Mouse (Mus musculus) c-Kit-positive CD71-positive TER-119-positive erythroid progenitor cells, embryonic 14.5 days (primary cell): ENCODE data around the gene Lrrn3.
A peak's percentile ranks its signal among the peaks of the same experiment; 100 is the strongest.

ENCODE experiments used
- DNase-seq: peaks from one replicate; pipeline ENCODE4 v3.0.0-alpha.2; 2013; ENCODE audit warnings: low spot score

Lrrn3 gene

GRCm38 (mm10) chr12:41486331-41486730 lies at the start of gene Lrrn3:
Lrrn3 (minus strand) TSS chr12:41486431.
- DNase-seq: no peak

GRCm38 (mm10) chr12:41528410-41528809 lies 42.2 kb upstream of the Lrrn3 start:
- DNase-seq: no peak

GRCm38 (mm10) chr12:41526688-41527087 lies 40.5 kb upstream of the Lrrn3 start:
- no peak for DNase-seq

- DNase-seq: no peak
These were observed 35.4 kb upstream of the Lrrn3 start for GRCm38 (mm10) chr12:41521671-41522070.

GRCm38 (mm10) chr12:41520326-41520725 lies 34.1 kb upstream of the Lrrn3 start:
- DNase-seq: no peak

GRCm38 (mm10) chr12:41518897-41519296 lies 32.7 kb upstream of the Lrrn3 start:
- no peak for DNase-seq

GRCm38 (mm10) chr12:41510588-41510987 lies 24.4 kb upstream of the Lrrn3 start:
- no peak for DNase-seq

GRCm38 (mm10) chr12:41508610-41509009 lies 22.4 kb upstream of the Lrrn3 start:
- DNase-seq: no peak

- DNase-seq: no peak
These were observed 14.0 kb upstream of the Lrrn3 start for GRCm38 (mm10) chr12:41500049-41500820.

GRCm38 (mm10) chr12:41494620-41495019 lies 8.4 kb upstream of the Lrrn3 start:
- no peak for DNase-seq

- DNase-seq: peak; percentile 61
These were observed 774 bp upstream of the Lrrn3 start for GRCm38 (mm10) chr12:41487005-41487404.

- DNase-seq: no peak
These were observed 567 bp downstream of the Lrrn3 start for GRCm38 (mm10) chr12:41485512-41486215.

- no peak for DNase-seq
These were observed 1.3 kb downstream of the Lrrn3 start for GRCm38 (mm10) chr12:41484689-41485511.

GRCm38 (mm10) chr12:41483593-41484451 lies 2.4 kb downstream of the Lrrn3 start:
- no peak for DNase-seq

- no peak for DNase-seq
These were observed 3.1 kb downstream of the Lrrn3 start for GRCm38 (mm10) chr12:41483091-41483592.

- DNase-seq: no peak
These were observed 4.7 kb downstream of the Lrrn3 start for GRCm38 (mm10) chr12:41481486-41481885.

- no peak for DNase-seq
These were observed 17.0 kb downstream of the Lrrn3 start for GRCm38 (mm10) chr12:41469096-41469801.

GRCm38 (mm10) chr12:41468374-41468991 lies 17.7 kb downstream of the Lrrn3 start:
- no peak for DNase-seq

GRCm38 (mm10) chr12:41438446-41438845 lies 47.8 kb downstream of the Lrrn3 start:
- no peak for DNase-seq
